Mouse (Mus musculus) heart, embryonic 14.5 days (tissue): ENCODE results near the gene Ppp2r3a. TPM values are rescaled to one million over a fixed set of nuclear protein-coding genes. Genes with fewer than 3 reads are reported as not detected.
A peak's percentile ranks its signal among the peaks of the same experiment; 100 is the strongest.

Source experiments
- ATAC-seq: fragments of 200-750 bp; cut with Nextera tagmentation; 2 replicates; pipeline ENCODE4 v1.8.0; 2017; ENCODE audit warnings: low read depth, moderate TSS enrichment; ENCODE audit not compliant: insufficient number of reproducible peaks, insufficient read depth, low FRiP score
- H3K27ac ChIP-seq, 2 experiments: fragments of 200-500 bp in 1 of 2; fragments of 300-500 bp in 1 of 2; sonication (generic) in 1 of 2; replicated peaks in 1 of 2; 2 replicates each; pipeline ENCODE4 v1.5.1; 2012 to 2014; ENCODE audit warnings: low read depth in 2 of 2, low read length in 2 of 2, control low read depth in 1 of 2, mild to moderate bottlenecking in 1 of 2, mixed read lengths in 1 of 2; ENCODE audit not compliant: control insufficient read depth in 1 of 2, insufficient read depth in 1 of 2
- H3K27me3 ChIP-seq: fragments of 300-500 bp; sonication (generic); 2 replicates; pipeline ENCODE4 v1.6.1; 2014; ENCODE audit warnings: mild to moderate bottlenecking, low read length, control low read depth; ENCODE audit not compliant: control insufficient read depth, insufficient read depth
- H3K36me3 ChIP-seq: fragments of 300-500 bp; sonication (generic); 2 replicates; pipeline ENCODE4 v1.6.1; 2014; ENCODE audit warnings: mild to moderate bottlenecking, control low read depth, low read length, mixed read lengths; ENCODE audit not compliant: control insufficient read depth, insufficient read depth
- H3K4me1 ChIP-seq, 2 experiments: fragments of 200-500 bp in 1 of 2; fragments of 300-500 bp in 1 of 2; sonication (generic) in 1 of 2; 2 replicates each; pipeline ENCODE4 v1.6.1; 2012 to 2014; ENCODE audit warnings: low read length in 2 of 2, control low read depth in 1 of 2, mixed read lengths in 1 of 2; ENCODE audit not compliant: control insufficient read depth in 2 of 2, insufficient read depth in 2 of 2
- H3K4me2 ChIP-seq: fragments of 300-500 bp; sonication (generic); 2 replicates; pipeline ENCODE4 v1.6.1; 2014; ENCODE audit warnings: mild to moderate bottlenecking, low read length
- H3K4me3 ChIP-seq, 2 experiments: fragments of 200-500 bp in 1 of 2; fragments of 300-500 bp in 1 of 2; sonication (generic) in 1 of 2; 2 replicates each; pipeline ENCODE4 v1.5.1; 2012 to 2014; ENCODE audit warnings: low read length in 2 of 2, mild to moderate bottlenecking in 2 of 2, control low read depth in 1 of 2, low read depth in 1 of 2, moderate library complexity in 1 of 2; ENCODE audit not compliant: control insufficient read depth in 1 of 2, insufficient read depth in 1 of 2
- H3K9ac ChIP-seq: fragments of 300-500 bp; sonication (generic); 2 replicates; pipeline ENCODE4 v1.6.1; 2014; ENCODE audit warnings: mild to moderate bottlenecking, low read length
- H3K9me3 ChIP-seq: fragments of 300-500 bp; sonication (generic); 2 replicates; pipeline ENCODE4 v1.6.1; 2016; ENCODE audit warnings: low read length, control low read depth; ENCODE audit not compliant: control insufficient read depth
- WGBS: fragments of 180-500 bp; shearing (Covaris S2); extraction: QIAGEN DNeasy Blood & Tissue Kit; methylation state at CpG from one replicate; pipeline ENCODE4 v1.1.7; 2014; 5-methylcytosine and 5-hydroxymethylcytosine counted together
- polyA plus RNA-seq: library from polyadenylated mRNA; unstranded; fragments of >200 nt; fragmentation: Nextera tagmentation; extraction: Ambion mirVana; gene quantifications from 2 replicates; pipeline ENCODE4 v1.2.1, GENCODE M21; 2014

The Ppp2r3a gene
- polyA plus RNA-seq, 1 experiment from 2014 or later, result 107 TPM

GRCm38 (mm10) chr9:101266043-101266442 lies 14.4 kb upstream of the Ppp2r3a start:
- H3K9me3 ChIP-seq, result no peaks in the 10 kb centered on the region
- no peak overlapping the region for H3K4me3 ChIP-seq
- 63% methylated on average over 8 of the region's 8 CpGs for WGBS
- H3K4me2 ChIP-seq, result no peak overlapping the region
- no peak overlapping the region for H3K9ac ChIP-seq
- peaks cover 8 to 10% of the 10 kb centered on the region in 2 experiments; a peak in 3 of 4 replicates for H3K4me1 ChIP-seq
- H3K27ac ChIP-seq, result no peak overlapping the region
- H3K27me3 ChIP-seq, result no peaks in the 10 kb centered on the region
- no peak for ATAC-seq
- H3K36me3 ChIP-seq, result no peaks in the 10 kb centered on the region

GRCm38 (mm10) chr9:101265546-101265945 lies 14.0 kb upstream of the Ppp2r3a start:
- H3K27me3 ChIP-seq, result no peaks in the 10 kb centered on the region
- no peak overlapping the region for H3K9ac ChIP-seq
- H3K9me3 ChIP-seq, result no peaks in the 10 kb centered on the region
- no peak for ATAC-seq
- no peaks in the 10 kb centered on the region for H3K36me3 ChIP-seq
- H3K27ac ChIP-seq, result no peak overlapping the region
- H3K4me2 ChIP-seq, result no peak overlapping the region
- H3K4me1 ChIP-seq, result peaks cover 8 to 10% of the 10 kb centered on the region in 2 experiments; a peak in 3 of 4 replicates
- no peak overlapping the region for H3K4me3 ChIP-seq
- 58% methylated on average over 6 of the region's 6 CpGs for WGBS

GRCm38 (mm10) chr9:101262815-101263214 lies 11.2 kb upstream of the Ppp2r3a start:
- no peaks in the 10 kb centered on the region for H3K9me3 ChIP-seq
- H3K36me3 ChIP-seq, result no peaks in the 10 kb centered on the region
- no peaks in the 10 kb centered on the region for H3K27me3 ChIP-seq
- no peak overlapping the region for H3K9ac ChIP-seq
- 85% methylated on average over 3 of the region's 3 CpGs for WGBS
- H3K27ac ChIP-seq, result no peak overlapping the region
- no peak overlapping the region for H3K4me2 ChIP-seq
- H3K4me3 ChIP-seq, result no peak overlapping the region
- H3K4me1 ChIP-seq, result peaks cover 8 to 10% of the 10 kb centered on the region in 2 experiments; a peak in 3 of 4 replicates
- no peak for ATAC-seq

GRCm38 (mm10) chr9:101261989-101262571 lies 10.5 kb upstream of the Ppp2r3a start:
- Histone ChIP-seq H3K4me1 (peaks cover 8 to 10% of the 10 kb centered on the region in 2 experiments; a peak in 3 of 4 replicates), H3K36me3 (no peaks in the 10 kb centered on the region), H3K27ac (peak overlapping the region in 1 of 2 experiments; percentile 15; a peak in 1 of 4 replicates), H3K9me3 (no peaks in the 10 kb centered on the region), H3K9ac (peak overlapping the region; percentile 10; the same call in 1 of the 2 replicates), H3K27me3 (no peaks in the 10 kb centered on the region), H3K4me2 (peak overlapping the region; percentile 55), H3K4me3 (no peak overlapping the region)
- 29% methylated on average over 11 of the region's 11 CpGs for WGBS
- no peak for ATAC-seq

- Histone ChIP-seq H3K9ac (0 out of 2 replicates have a peak overlapping the region, but pooled peaks have one; percentile 10), H3K36me3 (no peaks in the 10 kb centered on the region), H3K4me1 (peaks cover 8 to 10% of the 10 kb centered on the region in 2 experiments; a peak in 3 of 4 replicates), H3K4me3 (no peak overlapping the region), H3K9me3 (no peaks in the 10 kb centered on the region), H3K27ac (0 out of 4 replicates have a peak overlapping the region, but pooled peaks of 1 of the 2 experiments have one; percentile 15), H3K4me2 (peak overlapping the region; percentile 55; the same call in 1 of the 2 replicates), H3K27me3 (no peaks in the 10 kb centered on the region)
- ATAC-seq, result no peak
- 64% methylated on average over 4 of the region's 4 CpGs for WGBS
Observed at GRCm38 (mm10) chr9:101261443-101261842, 9.8 kb upstream of the Ppp2r3a start.

GRCm38 (mm10) chr9:101253136-101253535 lies 1.5 kb upstream of the Ppp2r3a start:
- ATAC-seq, result no peak

GRCm38 (mm10) chr9:101252541-101252940 lies 946 bp upstream of the Ppp2r3a start:
- peaks cover 0 to 13% of the 10 kb centered on the region in 2 experiments; a peak in 3 of 4 replicates for H3K4me1 ChIP-seq
- 0 out of 2 replicates have a peak overlapping the region, but pooled peaks have one; percentile 83 for H3K4me2 ChIP-seq
- H3K27ac ChIP-seq, result no peak overlapping the region
- no peaks in the 10 kb centered on the region for H3K27me3 ChIP-seq
- H3K9ac ChIP-seq, result no peak overlapping the region
- no peaks in the 10 kb centered on the region for H3K36me3 ChIP-seq
- ATAC-seq, result no peak
- WGBS, result 22% methylated on average over 4 of the region's 4 CpGs
- no peaks in the 10 kb centered on the region for H3K9me3 ChIP-seq
- no peak overlapping the region for H3K4me3 ChIP-seq

More at GRCm38 (mm10) chr9:101253136-101253535, 1.5 kb upstream of the Ppp2r3a start:
- H3K4me2 ChIP-seq, result no peak overlapping the region
- H3K9ac ChIP-seq, result no peak overlapping the region
- H3K36me3 ChIP-seq, result no peaks in the 10 kb centered on the region
- peaks cover 0 to 13% of the 10 kb centered on the region in 2 experiments; a peak in 3 of 4 replicates for H3K4me1 ChIP-seq
- H3K27ac ChIP-seq, result no peak overlapping the region
- no peak overlapping the region for H3K4me3 ChIP-seq
- H3K27me3 ChIP-seq, result no peaks in the 10 kb centered on the region
- no peaks in the 10 kb centered on the region for H3K9me3 ChIP-seq
- 63% methylated on average over 3 of the region's 3 CpGs for WGBS
